Mouse (Mus musculus) myocyte (in vitro differentiated cells): ENCODE measurements around the gene Polr3a. TPM values are rescaled to one million over a fixed set of nuclear protein-coding genes. Genes with fewer than 3 reads are reported as not detected.

Source experiments
- H3K27me3 ChIP-seq: one replicate; pipeline ENCODE4 v1.6.1; 2011; ENCODE audit not compliant: control insufficient read depth, insufficient read depth, insufficient read length
- H3K36me3 ChIP-seq: one replicate; pipeline ENCODE4 v1.6.1; 2011; ENCODE audit not compliant: control insufficient read depth, insufficient read depth
- H3K4me2 ChIP-seq: one replicate; pipeline ENCODE4 v1.6.1; 2011; ENCODE audit warnings: low read depth, control low read depth
- H3K4me3 ChIP-seq: one replicate; pipeline ENCODE4 v1.5.1; 2011; ENCODE audit warnings: mild to moderate bottlenecking, control low read depth, moderate library complexity
- H3K79me2 ChIP-seq: one replicate; pipeline ENCODE4 v1.6.1; 2011; ENCODE audit not compliant: control insufficient read depth, insufficient read depth
- H3ac ChIP-seq: one replicate; pipeline ENCODE4 v1.6.1; 2011; ENCODE audit not compliant: control insufficient read depth, insufficient read length
- CEBPB ChIP-seq: IDR thresholded peaks from 2 replicates; pipeline ENCODE4 v1.6.1; 2011; ENCODE audit warnings: mild to moderate bottlenecking, moderate library complexity; ENCODE audit not compliant: poor library complexity, insufficient read depth, severe bottlenecking
- E2F4 ChIP-seq: IDR thresholded peaks from one replicate; pipeline ENCODE4 v1.6.1; 2011; ENCODE audit warnings: mild to moderate bottlenecking, control low read depth, moderate library complexity; ENCODE audit not compliant: insufficient read depth
- MAX ChIP-seq: IDR thresholded peaks from one replicate; pipeline ENCODE4 v1.6.1; 2011; ENCODE audit warnings: low read depth, mild to moderate bottlenecking, control low read depth
- MYOD1 ChIP-seq, 3 experiments: IDR thresholded peaks; one replicate each; pipeline ENCODE4 v1.6.1; 2011; ENCODE audit warnings: control low read depth in 2 of 3, low read depth in 2 of 3, mild to moderate bottlenecking in 2 of 3, moderate library complexity in 1 of 3; ENCODE audit not compliant: insufficient read length in 2 of 3, control insufficient read depth in 1 of 3
- MYOG ChIP-seq, 3 experiments: IDR thresholded peaks; one replicate each; pipeline ENCODE4 v1.6.1; 2011; ENCODE audit warnings: control low read depth in 2 of 3, low read depth in 2 of 3, mild to moderate bottlenecking in 2 of 3; ENCODE audit not compliant: insufficient read length in 2 of 3, control insufficient read depth in 1 of 3, insufficient read depth in 1 of 3
- POLR2A ChIP-seq: IDR thresholded peaks from one replicate; pipeline ENCODE4 v1.6.1; 2011; ENCODE audit warnings: low read depth, mild to moderate bottlenecking, control low read depth, moderate library complexity; ENCODE audit not compliant: insufficient read length
- POLR2AphosphoS2 ChIP-seq: IDR thresholded peaks from one replicate; pipeline ENCODE4 v1.6.1; 2011; ENCODE audit warnings: low read depth, control low read depth; ENCODE audit not compliant: insufficient read length
- REST ChIP-seq: IDR thresholded peaks from one replicate; pipeline ENCODE4 v1.6.1; 2011; ENCODE audit warnings: mild to moderate bottlenecking, control low read depth, moderate library complexity; ENCODE audit not compliant: insufficient read depth, insufficient read length
- SRF ChIP-seq: IDR thresholded peaks from one replicate; pipeline ENCODE4 v1.6.1; 2011; ENCODE audit warnings: low read depth; ENCODE audit not compliant: control insufficient read depth, insufficient read length
- TCF12 ChIP-seq: IDR thresholded peaks from one replicate; pipeline ENCODE4 v1.6.1; 2011; ENCODE audit warnings: mild to moderate bottlenecking, control low read depth; ENCODE audit not compliant: poor library complexity, insufficient read depth, severe bottlenecking
- TCF3 ChIP-seq: IDR thresholded peaks from one replicate; pipeline ENCODE4 v1.6.1; 2011; ENCODE audit warnings: low read depth, control low read depth; ENCODE audit not compliant: insufficient read length
- USF1 ChIP-seq: IDR thresholded peaks from one replicate; pipeline ENCODE4 v1.6.1; 2011; ENCODE audit warnings: low read depth, mild to moderate bottlenecking, control low read depth, moderate library complexity
- polyA plus RNA-seq: library from polyadenylated mRNA; unstranded; fragments of >200 nt; fragmentation: generic; extraction: Trizol; gene quantifications from one replicate; pipeline ENCODE4 v1.2.1, GENCODE M21; 2012; ENCODE audit warnings: missing spikeins

The Polr3a gene
- polyA plus RNA-seq, 1 experiment, result 11.5 TPM

DNA sequence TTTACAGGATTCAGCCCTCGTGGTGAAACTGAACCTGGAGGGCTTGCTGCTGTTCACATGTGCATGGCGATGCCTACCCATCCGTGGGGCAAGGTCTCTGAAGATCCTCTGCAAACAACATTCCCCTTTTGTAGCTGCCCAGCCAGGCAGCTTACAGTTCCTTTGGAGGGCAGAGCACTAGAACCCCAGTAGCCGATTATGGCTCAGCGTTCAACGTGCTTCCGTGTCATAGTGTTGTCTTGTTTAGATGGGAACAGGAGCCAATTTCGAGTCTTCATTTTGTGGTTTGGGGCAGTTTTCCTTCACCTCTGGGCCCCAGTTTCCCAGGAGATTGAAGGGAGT is 14.0 kb upstream of the Polr3a start:
- peaks cover 42% of the 10 kb centered on the region for H3K36me3 ChIP-seq
- no peak overlapping the region for H3K4me3 ChIP-seq
- H3K27me3 ChIP-seq, result no peaks in the 10 kb centered on the region
- H3K79me2 ChIP-seq, result peaks cover 2% of the 10 kb centered on the region
- H3ac ChIP-seq, result no peak overlapping the region
- TF ChIP-seq MAX, result no peak
- TF ChIP-seq TCF12, result no peak
- no peak for TF ChIP-seq CEBPB
- no peak for TF ChIP-seq USF1
- TF ChIP-seq REST, result no peak
- no peak for TF ChIP-seq POLR2A
- no peak for TF ChIP-seq POLR2AphosphoS2
- no peak for TF ChIP-seq E2F4
- no peak for TF ChIP-seq TCF3
- TF ChIP-seq SRF, result no peak
- TF ChIP-seq MYOG (IDR thresholded peaks at IDR 0.05; ENCODE audit: control insufficient read depth in 1 of 3, insufficient read depth in 1 of 3, insufficient read length in 2 of 3, low read depth in 2 of 3), result no peak
- no peak overlapping the region for H3K4me2 ChIP-seq

DNA sequence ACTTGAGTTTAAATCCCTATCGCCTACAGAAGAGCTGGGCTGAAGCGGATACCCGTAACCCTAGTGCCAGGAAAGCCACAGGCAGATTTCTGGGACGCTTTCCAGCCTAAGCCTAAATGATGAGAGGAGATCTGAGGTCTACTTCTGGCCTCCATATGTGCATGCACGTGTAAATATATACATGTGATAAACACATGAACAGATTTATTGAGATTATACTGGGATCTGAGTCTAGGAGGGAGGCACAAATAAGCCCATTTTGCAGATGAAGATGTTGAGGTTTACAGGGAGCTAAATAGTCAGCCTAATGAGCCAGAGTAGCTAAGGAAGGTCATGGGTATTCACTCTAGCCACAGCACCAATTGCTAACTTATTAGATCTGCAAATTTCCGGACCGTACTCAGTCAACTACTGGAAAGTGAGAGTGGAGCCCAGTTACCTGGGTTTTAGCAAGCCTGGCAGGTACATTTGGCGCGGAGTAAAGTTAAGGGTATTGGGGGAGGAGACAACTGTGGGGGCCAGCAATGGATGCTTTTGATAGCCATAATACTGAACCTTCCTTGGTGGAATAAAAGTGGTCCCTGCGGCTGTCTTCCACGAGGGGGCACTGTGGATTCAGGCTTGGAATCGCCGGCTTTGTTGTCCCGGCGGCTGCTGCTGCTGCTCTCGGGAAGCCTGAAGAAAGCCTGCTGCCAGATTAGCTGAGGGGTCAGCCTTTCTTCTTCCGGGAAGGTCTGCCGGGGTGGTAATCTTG is 13.4 kb upstream of the Polr3a start:
- H3K4me3 ChIP-seq, result no peak overlapping the region
- TF ChIP-seq REST, result no peak
- TF ChIP-seq TCF3, result no peak
- TF ChIP-seq POLR2AphosphoS2, result peak; percentile 47
- TF ChIP-seq POLR2A, result no peak
- peaks cover 47% of the 10 kb centered on the region for H3K36me3 ChIP-seq
- peaks cover 7% of the 10 kb centered on the region for H3K79me2 ChIP-seq
- H3K27me3 ChIP-seq, result no peaks in the 10 kb centered on the region
- H3ac ChIP-seq, result no peak overlapping the region
- no peak overlapping the region for H3K4me2 ChIP-seq

DNA sequence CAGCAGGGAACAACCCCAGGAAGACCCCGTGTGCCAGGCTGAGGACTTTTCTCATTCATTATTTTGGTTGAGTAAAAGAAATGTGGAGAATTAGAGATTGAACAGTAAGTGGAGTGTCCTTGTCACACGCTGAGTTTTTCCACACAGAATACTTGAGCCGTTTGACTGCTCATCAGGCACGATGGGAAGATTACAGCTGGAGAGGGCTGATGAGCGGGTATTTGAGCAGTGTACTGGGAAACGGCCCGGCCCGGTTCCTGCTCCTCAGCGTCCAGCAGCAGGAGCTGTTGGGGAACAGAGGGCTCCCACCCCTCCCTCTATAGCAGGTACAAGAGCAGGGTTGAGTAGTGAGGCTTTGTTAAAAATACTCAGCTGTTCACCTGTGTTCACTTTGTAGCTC is 12.6 kb upstream of the Polr3a start:
- Histone ChIP-seq H3ac (no peak overlapping the region), H3K4me3 (no peak overlapping the region), H3K36me3 (peaks cover 55% of the 10 kb centered on the region)

DNA sequence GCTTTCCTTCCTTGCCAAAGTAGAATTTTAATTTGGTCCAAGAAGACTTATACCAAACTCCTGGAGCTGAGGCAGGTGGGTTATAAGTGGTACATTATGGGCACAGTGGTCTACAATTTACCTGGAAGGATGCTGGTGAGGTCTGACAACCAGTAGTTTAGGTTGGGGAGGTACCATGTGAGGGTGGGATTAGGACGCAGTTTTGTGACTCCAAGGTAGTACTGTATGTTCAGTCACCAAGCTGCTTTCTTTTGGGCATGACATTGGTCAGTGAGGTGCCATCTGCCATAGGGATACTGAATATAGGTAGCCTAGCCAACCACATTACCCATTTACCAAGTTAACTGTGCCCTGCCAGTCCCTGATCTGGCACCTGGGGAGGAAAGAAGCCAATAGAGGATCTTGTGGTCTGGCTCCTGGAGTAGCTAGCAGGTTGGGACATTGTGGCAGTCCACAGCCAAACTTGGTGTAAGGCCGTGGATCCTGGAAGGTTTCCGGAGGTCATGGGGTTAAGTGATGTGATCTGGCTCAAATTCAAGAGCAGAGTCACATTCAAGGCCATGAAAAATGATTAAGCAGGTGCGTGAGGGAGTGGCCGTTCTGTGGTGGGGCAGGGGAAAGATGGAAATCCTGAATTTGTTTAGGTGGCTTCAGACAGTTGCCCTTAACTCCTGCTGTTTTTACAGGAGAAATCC is 11.8 kb upstream of the Polr3a start:
- TF ChIP-seq POLR2AphosphoS2 (peak; percentile 14), SRF (no peak), MYOD1 (IDR thresholded peaks at IDR 0.05; ENCODE audit: control insufficient read depth in 1 of 3, insufficient read length in 2 of 3, low read depth in 2 of 3) (no peak), TCF3 (no peak), REST (no peak), POLR2A (peak; percentile 7), CEBPB (no peak)
- Histone ChIP-seq H3ac (no peak overlapping the region), H3K4me3 (no peak overlapping the region), H3K79me2 (peaks cover 23% of the 10 kb centered on the region), H3K27me3 (no peaks in the 10 kb centered on the region), H3K4me2 (no peak overlapping the region), H3K36me3 (peaks cover 63% of the 10 kb centered on the region)

More for the DNA sequence above, 12.6 kb upstream of the Polr3a start:
- no peak overlapping the region for H3K4me2 ChIP-seq
- H3K27me3 ChIP-seq, result no peaks in the 10 kb centered on the region
- peaks cover 15% of the 10 kb centered on the region for H3K79me2 ChIP-seq
- TF ChIP-seq E2F4 (no peak), CEBPB (no peak), MYOD1 (IDR thresholded peaks at IDR 0.05; ENCODE audit: control insufficient read depth in 1 of 3, insufficient read length in 2 of 3, low read depth in 2 of 3) (no peak), POLR2AphosphoS2 (peak; percentile 34), TCF12 (no peak), REST (no peak)

DNA sequence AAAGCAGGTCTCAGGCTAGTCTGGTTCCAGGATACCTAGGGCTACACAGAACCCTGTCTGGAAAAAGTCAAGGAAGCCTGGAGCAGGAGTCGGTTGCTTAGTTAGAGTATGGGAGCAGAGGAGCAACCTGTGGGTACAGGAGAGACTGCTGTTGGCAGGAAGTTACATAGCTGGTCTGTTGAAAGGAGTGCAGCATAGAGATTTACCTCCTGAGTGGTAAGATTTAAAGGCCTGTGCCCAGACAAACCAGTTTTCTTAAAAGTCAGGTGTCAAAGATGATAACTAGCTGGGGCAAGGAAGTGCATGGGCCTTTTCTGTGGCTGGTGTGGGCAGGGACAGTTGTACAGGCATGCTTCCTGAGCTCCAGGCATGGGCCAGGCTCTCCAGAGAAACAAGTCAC is 10.6 kb upstream of the Polr3a start:
- Histone ChIP-seq H3ac (no peak overlapping the region), H3K79me2 (peaks cover 36% of the 10 kb centered on the region), H3K27me3 (no peaks in the 10 kb centered on the region), H3K36me3 (peaks cover 74% of the 10 kb centered on the region), H3K4me3 (no peak overlapping the region), H3K4me2 (no peak overlapping the region)
- TF ChIP-seq REST (no peak), POLR2A (peak; percentile 17)
